Mouse (Mus musculus) limb, embryonic 12.5 days (tissue): ENCODE results near the gene Vmn1r44. TPM values are rescaled to one million over a fixed set of nuclear protein-coding genes. Genes with fewer than 3 reads are reported as not detected.
"Not testable (repeated sequence)": the region's sequence is repeated elsewhere in the genome, so short reads cannot be mapped to it uniquely, and the experiment has no call there.

Experiments
- ATAC-seq: fragments of 200-750 bp; cut with Nextera tagmentation; 2 replicates; pipeline ENCODE4 v1.8.0; 2017; ENCODE audit warnings: low read depth, moderate TSS enrichment; ENCODE audit not compliant: insufficient number of reproducible peaks, insufficient read depth, low FRiP score, low TSS enrichment
- H3K27ac ChIP-seq: fragments of 300-500 bp; sonication (generic); 2 replicates; pipeline ENCODE4 v1.5.1; 2016; ENCODE audit warnings: mild to moderate bottlenecking, moderate library complexity
- H3K27me3 ChIP-seq: fragments of 300-500 bp; sonication (generic); 2 replicates; pipeline ENCODE4 v1.6.1; 2016; ENCODE audit warnings: mild to moderate bottlenecking, moderate library complexity
- H3K36me3 ChIP-seq: fragments of 300-500 bp; sonication (generic); 2 replicates; pipeline ENCODE4 v1.6.1; 2016; ENCODE audit warnings: mild to moderate bottlenecking, moderate library complexity
- H3K4me1 ChIP-seq: fragments of 300-500 bp; sonication (generic); replicated peaks from 2 replicates; pipeline ENCODE4 v1.6.1; 2016
- H3K4me2 ChIP-seq: fragments of 300-500 bp; sonication (generic); 2 replicates; pipeline ENCODE4 v1.6.1; 2016; ENCODE audit warnings: mild to moderate bottlenecking, moderate library complexity
- H3K4me3 ChIP-seq: fragments of 300-500 bp; sonication (generic); replicated peaks from 2 replicates; pipeline ENCODE4 v1.5.1; 2016; ENCODE audit warnings: mild to moderate bottlenecking
- H3K9ac ChIP-seq: fragments of 300-500 bp; sonication (generic); replicated peaks from 2 replicates; pipeline ENCODE4 v1.6.1; 2016; ENCODE audit warnings: mild to moderate bottlenecking, moderate library complexity
- H3K9me3 ChIP-seq: fragments of 300-500 bp; sonication (generic); 2 replicates; pipeline ENCODE4 v1.6.1; 2016; ENCODE audit warnings: mild to moderate bottlenecking, moderate library complexity
- WGBS: fragments of 180-500 bp; shearing (Covaris S2); methylation state at CpG from one replicate; pipeline ENCODE4 v1.1.7; 2016; 5-methylcytosine and 5-hydroxymethylcytosine counted together
- polyA plus RNA-seq: library from polyadenylated mRNA; unstranded; fragments of >200 nt; fragmentation: Nextera tagmentation; extraction: Ambion mirVana; gene quantifications from 2 replicates; pipeline ENCODE4 v1.2.1, GENCODE M21; 2016

The Vmn1r44 gene
- polyA plus RNA-seq: not detected in 2 replicates

DNA sequence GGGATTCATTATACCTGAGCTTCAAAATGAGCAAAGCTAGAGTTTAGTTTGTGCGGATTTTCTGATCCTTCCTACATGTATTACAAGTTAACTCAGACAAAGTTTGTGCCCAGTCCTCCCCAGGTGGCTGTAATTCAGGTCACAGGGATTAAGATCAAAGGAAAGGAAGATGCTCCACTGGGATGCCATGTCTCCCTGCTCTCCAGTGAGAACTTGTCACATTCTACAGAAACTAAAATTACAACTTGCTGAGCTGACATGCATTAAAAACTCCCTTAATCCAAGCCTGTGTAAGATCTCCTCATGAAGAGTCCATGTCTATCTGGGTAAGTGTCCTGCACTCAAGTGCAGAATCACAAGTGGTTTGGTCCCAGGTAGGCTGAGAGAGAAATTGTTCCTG, at the start of gene Vmn1r44:
Gene Vmn1r44, plus strand, starts transcription at position 301 of the 400 bp plus-strand sequence.
- Histone ChIP-seq H3K4me1 (no peaks in the 10 kb centered on the region), H3K9ac (no peak within 1 kb of the TSS), H3K27ac (no peak within 1 kb of the TSS), H3K36me3 (no peaks in the 10 kb centered on the region), H3K9me3 (peaks cover 17% of the 10 kb centered on the region; the same call in 1 of the 2 replicates), H3K27me3 (no peaks in the 10 kb centered on the region), H3K4me2 (no peak within 1 kb of the TSS), H3K4me3 (no peak within 1 kb of the TSS)
- ATAC-seq: no peak
- 79% methylated on average over 1 of the region's 1 CpGs for WGBS

DNA sequence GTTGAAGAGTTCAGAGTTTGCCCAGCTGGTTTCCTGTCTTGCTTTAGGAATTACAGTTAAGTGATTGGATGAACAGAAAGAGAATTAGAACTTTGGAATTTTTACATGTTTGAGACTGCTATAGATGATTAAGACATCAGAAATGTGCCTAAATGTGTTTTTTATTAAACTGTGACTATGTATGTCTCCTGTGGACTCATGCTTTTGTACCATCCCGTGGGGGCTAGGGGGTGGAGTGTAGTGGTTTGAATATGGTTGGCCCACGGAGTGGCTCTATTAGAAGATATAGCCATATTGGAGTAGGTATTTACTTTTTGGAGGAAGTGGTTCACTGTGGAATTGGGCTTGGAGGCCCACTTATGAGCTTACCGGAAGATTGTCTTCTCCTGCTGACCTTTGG, 25.9 kb upstream of the Vmn1r44 start:
- no peaks in the 10 kb centered on the region for H3K4me1 ChIP-seq
- H3K9ac ChIP-seq: no peak overlapping the region
- H3K27me3 ChIP-seq: no peaks in the 10 kb centered on the region
- H3K27ac ChIP-seq: no peak overlapping the region
- peaks cover 24% of the 10 kb centered on the region for H3K9me3 ChIP-seq
- H3K36me3 ChIP-seq: no peaks in the 10 kb centered on the region
- H3K4me3 ChIP-seq: no peak overlapping the region
- WGBS: 77% methylated on average over 3 of the region's 3 CpGs
- no peak for ATAC-seq
- no peak overlapping the region for H3K4me2 ChIP-seq

DNA sequence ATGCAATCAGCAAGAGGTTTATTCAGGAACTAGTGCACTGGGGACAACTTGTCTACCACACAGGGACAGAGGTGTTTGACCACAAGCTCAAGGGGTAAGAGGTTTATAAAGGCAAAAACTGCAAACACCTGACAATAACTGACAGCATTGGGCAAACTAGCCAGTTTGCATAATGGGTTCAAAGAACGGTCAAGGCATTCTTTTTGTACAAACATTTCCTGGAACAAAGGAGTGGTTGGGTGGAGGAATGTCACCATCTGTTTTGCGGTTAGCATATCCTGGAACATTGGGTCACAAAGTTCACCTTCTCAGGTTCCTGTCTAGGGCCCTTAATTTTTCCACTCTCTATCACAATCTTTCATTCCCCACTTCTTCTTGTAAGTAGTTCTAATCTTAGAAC, 23.6 kb upstream of the Vmn1r44 start:
- H3K27ac ChIP-seq: no peak overlapping the region
- no peak overlapping the region for H3K9ac ChIP-seq
- no peak overlapping the region for H3K4me2 ChIP-seq
- 85% methylated on average over 2 of the region's 2 CpGs for WGBS
- H3K4me1 ChIP-seq: no peaks in the 10 kb centered on the region
- H3K36me3 ChIP-seq: no peaks in the 10 kb centered on the region
- H3K4me3 ChIP-seq: no peak overlapping the region
- H3K9me3 ChIP-seq: peaks cover 37% of the 10 kb centered on the region
- ATAC-seq: no peak
- no peaks in the 10 kb centered on the region for H3K27me3 ChIP-seq

DNA sequence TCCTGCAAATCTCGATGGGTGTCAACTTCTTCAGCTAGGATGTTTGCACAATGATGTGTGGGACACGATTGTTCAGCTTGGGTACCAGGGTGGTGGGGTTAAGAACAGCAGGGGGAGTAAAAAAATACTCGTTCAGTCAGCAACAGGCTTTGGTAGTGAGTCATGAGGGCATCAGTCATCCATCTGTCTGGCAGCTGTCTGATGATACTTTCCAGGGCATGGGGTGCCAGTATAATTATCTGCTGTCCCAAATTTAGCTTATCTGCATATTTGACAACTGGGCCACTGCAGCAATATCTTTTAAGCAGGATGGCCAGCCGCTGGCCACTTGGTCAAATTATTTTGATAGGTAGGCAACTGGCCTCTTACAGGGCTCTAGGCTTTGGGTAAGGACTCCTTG, 19.7 kb upstream of the Vmn1r44 start:
- Histone ChIP-seq H3K9ac (no peak overlapping the region), H3K4me1 (no peaks in the 10 kb centered on the region), H3K36me3 (no peaks in the 10 kb centered on the region), H3K27me3 (no peaks in the 10 kb centered on the region), H3K9me3 (peaks cover 47% of the 10 kb centered on the region), H3K4me3 (no peak overlapping the region), H3K4me2 (no peak overlapping the region), H3K27ac (no peak overlapping the region)
- WGBS: 77% methylated on average over 4 of the region's 4 CpGs
- no peak for ATAC-seq

DNA sequence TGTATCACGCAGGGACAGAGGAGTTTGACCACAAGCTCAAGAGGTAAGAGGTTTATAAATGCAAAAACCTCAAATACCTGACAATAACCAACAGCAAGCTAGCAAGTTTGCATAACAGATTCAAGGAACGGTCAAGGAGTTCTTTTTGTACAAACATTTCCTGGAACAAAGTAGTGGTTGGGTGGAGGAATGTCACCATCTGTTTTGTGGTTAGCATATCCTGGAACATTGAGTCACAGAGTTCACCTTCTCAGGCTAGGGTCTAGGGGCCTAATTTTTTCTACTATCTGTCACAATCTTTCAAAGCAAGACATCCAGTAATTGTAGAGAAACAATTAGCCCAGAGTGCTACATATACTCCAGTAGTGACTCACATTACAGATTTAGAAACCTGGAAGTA, 16.2 kb upstream of the Vmn1r44 start:
- Histone ChIP-seq H3K27ac (no peak overlapping the region), H3K4me2 (no peak overlapping the region), H3K36me3 (no peaks in the 10 kb centered on the region), H3K9ac (no peak overlapping the region), H3K27me3 (no peaks in the 10 kb centered on the region), H3K4me1 (no peaks in the 10 kb centered on the region), H3K4me3 (no peak overlapping the region), H3K9me3 (peaks cover 37% of the 10 kb centered on the region)
- no peak for ATAC-seq
- 94% methylated on average over 2 of the region's 2 CpGs for WGBS

DNA sequence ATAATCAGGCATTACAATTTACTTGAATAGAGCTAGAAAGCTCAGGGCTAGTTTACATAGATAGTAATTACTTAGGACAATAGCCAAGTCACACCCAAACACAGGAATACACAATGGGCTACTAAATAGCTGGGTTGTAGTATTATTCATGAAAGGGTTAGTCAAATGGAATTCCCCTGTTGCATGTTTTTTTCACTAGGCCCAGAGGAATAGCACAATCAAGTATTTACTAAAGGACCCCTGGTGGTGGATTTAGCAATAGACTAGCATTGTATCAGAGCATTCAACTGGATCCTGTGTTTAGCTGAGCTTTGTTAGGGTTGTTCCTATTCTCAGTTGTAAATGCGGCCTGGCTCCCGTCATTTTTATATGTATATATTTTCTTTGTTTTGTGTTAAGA, 15.5 kb upstream of the Vmn1r44 start:
- H3K27me3 ChIP-seq: no peaks in the 10 kb centered on the region
- H3K27ac ChIP-seq: no peak overlapping the region

DNA sequence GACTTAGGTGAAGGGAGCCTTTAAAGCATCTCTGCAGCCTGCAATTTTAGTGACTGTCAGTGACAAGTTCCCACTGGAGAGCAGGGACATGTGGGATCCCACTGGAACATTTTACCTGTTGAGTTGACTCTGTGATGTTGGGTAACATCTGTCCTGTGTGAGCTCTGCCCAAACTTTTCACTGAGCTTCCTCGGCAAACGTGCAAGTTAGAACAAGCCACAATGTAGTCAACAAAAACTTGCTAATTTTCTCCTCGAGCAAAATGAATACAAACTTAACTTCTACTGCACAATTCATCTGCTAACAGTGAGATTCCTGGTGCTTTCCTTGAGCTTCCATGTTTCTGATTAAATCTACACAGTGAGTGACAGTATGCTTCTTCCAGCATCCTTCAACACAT, 7.1 kb upstream of the Vmn1r44 start, which contains the start of the genes Vmn1r42 and Vmn1r43:
Gene Vmn1r42, minus strand, starts transcription at position 101 of the 400 bp plus-strand sequence.
Gene Vmn1r43, minus strand, starts transcription at position 101 of the 400 bp plus-strand sequence.
- not testable (repeated sequence) for H3K4me1 ChIP-seq, H3K36me3 ChIP-seq, H3K9ac ChIP-seq, ATAC-seq, H3K27me3 ChIP-seq, H3K27ac ChIP-seq, H3K4me3 ChIP-seq, H3K4me2 ChIP-seq
- 75% methylated on average over 3 of the region's 3 CpGs for WGBS
- peaks cover 13% of the 10 kb centered on the region; the same call in 1 of the 2 replicates for H3K9me3 ChIP-seq

More for the DNA sequence above, 15.5 kb upstream of the Vmn1r44 start:
- WGBS: 89% methylated on average over 2 of the region's 2 CpGs
- Histone ChIP-seq H3K9ac (no peak overlapping the region), H3K4me1 (no peaks in the 10 kb centered on the region), H3K4me3 (no peak overlapping the region), H3K9me3 (peaks cover 34% of the 10 kb centered on the region), H3K36me3 (no peaks in the 10 kb centered on the region), H3K4me2 (no peak overlapping the region)
- no peak for ATAC-seq

DNA sequence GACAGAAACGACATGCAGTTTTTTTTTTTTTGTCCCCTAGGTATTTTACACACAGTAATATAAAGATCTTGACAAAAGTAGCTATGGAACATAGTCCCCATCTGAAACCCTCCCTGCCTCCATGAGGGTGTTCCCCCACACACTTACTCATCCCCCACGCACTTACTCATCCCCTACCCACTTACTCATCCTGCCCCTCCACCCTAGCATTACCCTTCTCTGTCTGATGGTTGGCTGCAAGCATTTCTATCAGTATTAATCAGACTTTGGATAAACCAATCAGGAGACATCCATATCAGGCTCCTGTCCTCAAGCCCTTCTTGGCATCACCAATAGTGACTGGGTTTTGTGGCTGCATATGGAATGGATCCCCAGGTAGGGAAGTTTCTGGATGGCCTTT, 6.5 kb upstream of the Vmn1r44 start:
- Histone ChIP-seq H3K36me3 (no peaks in the 10 kb centered on the region), H3K9ac (no peak overlapping the region), H3K27me3 (no peaks in the 10 kb centered on the region), H3K4me3 (no peak overlapping the region), H3K4me1 (no peaks in the 10 kb centered on the region), H3K9me3 (peaks cover 13% of the 10 kb centered on the region; the same call in 1 of the 2 replicates), H3K27ac (no peak overlapping the region), H3K4me2 (no peak overlapping the region)
- 81% methylated on average over 2 of the region's 2 CpGs for WGBS
- no peak for ATAC-seq

DNA sequence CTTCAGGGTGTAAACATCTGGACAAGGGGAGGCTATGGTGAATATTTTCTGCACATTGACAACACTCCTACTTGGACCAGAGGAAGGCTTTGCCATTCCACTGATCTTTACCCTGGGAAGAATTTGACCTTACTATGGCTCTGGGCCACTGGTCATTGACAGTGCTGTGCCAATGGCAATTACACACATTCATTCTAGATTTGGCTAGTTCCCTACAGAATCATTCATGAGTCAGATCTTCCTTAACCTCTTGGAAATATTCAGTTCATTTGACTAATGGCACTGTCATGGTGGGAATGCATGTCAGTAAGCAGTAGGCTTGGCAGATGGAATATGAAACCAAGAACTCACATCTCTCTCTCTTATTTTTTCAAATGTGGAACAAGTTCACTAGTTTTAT, 2.6 kb upstream of the Vmn1r44 start:
- H3K27ac ChIP-seq: no peak overlapping the region
- peaks cover 16% of the 10 kb centered on the region; the same call in 1 of the 2 replicates for H3K9me3 ChIP-seq
- H3K9ac ChIP-seq: no peak overlapping the region
- no peak overlapping the region for H3K4me2 ChIP-seq
- no peaks in the 10 kb centered on the region for H3K4me1 ChIP-seq
- H3K4me3 ChIP-seq: no peak overlapping the region
- no peak for ATAC-seq
- H3K36me3 ChIP-seq: no peaks in the 10 kb centered on the region
- no peaks in the 10 kb centered on the region for H3K27me3 ChIP-seq

DNA sequence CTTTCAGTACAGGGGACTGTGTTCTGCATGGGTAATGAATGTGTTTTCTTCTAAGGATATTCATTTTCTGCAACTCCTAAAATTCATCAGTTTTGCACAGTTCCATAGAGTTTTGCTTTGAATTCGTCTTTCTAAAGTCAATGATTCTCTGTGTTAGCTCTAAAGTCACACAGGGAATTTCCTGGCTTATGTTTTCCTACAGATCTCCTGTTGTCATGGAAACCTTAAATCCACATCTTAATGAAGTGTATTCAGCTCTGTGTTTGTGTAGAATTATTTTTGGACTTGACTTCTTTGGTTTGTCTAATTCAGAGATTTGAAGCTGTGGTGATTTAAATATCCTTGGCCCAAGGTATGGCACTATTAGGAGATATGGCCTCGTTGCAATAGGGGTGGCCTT, 352 bp downstream of the Vmn1r44 start:
- Histone ChIP-seq H3K27ac (no peak overlapping the region), H3K4me2 (no peak overlapping the region), H3K9ac (no peak overlapping the region), H3K36me3 (no peaks in the 10 kb centered on the region), H3K27me3 (no peaks in the 10 kb centered on the region), H3K4me3 (no peak overlapping the region), H3K4me1 (no peaks in the 10 kb centered on the region), H3K9me3 (peaks cover 18% of the 10 kb centered on the region; the same call in 1 of the 2 replicates)
- ATAC-seq: no peak
- WGBS: 65% methylated on average over 2 of the region's 2 CpGs

DNA sequence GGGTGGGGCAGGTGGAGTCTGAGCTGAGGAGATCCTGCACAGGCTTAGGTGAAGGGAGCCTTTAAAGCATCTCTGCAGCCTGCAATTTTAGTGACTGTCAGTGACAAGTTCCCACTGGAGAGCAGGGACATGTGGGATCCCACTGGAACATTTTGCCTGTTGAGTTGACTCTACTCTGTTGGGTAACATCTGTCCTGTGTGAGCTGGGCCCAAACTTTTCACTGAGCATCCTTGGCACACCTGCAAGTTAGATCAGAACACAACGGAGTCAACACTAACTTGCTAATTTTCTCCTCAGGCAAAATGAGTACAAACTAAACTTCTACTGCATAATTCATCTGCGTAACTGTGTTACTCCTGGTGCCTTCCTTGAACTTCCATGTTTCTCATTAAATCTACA, 57.0 kb downstream of the Vmn1r44 start, which contains the start of gene Vmn1r45:
Gene Vmn1r45, minus strand, starts transcription at position 101 of the 400 bp plus-strand sequence.
- ATAC-seq, H3K4me1 ChIP-seq: not testable (repeated sequence)
- 85% methylated on average over 2 of the region's 2 CpGs for WGBS

DNA sequence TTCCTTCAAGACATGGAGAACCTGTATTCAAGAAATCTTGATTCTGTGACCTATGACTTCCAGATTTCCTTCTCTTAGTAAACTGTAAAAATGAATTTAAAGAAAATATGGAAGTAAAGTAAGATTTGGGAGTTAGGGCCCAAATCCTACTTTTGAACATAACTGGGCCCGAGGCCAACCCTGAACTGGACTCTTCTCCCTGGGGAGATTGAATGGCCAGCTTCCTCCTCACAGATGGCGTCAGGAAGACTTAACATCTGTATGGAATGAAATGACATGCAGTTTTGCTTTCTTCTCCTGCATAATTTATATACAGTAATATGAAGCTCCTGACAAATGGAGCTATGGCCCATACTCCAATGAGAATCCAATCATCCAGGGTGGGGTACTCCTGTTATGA, 57.5 kb downstream of the Vmn1r44 start:
- H3K9ac ChIP-seq: no peak overlapping the region
- H3K4me2 ChIP-seq: no peak overlapping the region
- no peaks in the 10 kb centered on the region for H3K27me3 ChIP-seq
- H3K4me3 ChIP-seq: no peak overlapping the region
- ATAC-seq: no peak
- H3K36me3 ChIP-seq: no peaks in the 10 kb centered on the region
- no peaks in the 10 kb centered on the region for H3K4me1 ChIP-seq
- 77% methylated on average over 2 of the region's 2 CpGs for WGBS
- H3K27ac ChIP-seq: no peak overlapping the region
- H3K9me3 ChIP-seq: peaks cover 12% of the 10 kb centered on the region

More for the DNA sequence above, 57.0 kb downstream of the Vmn1r44 start, which contains the start of gene Vmn1r45:
- H3K4me3 ChIP-seq, H3K4me2 ChIP-seq, H3K27me3 ChIP-seq, H3K27ac ChIP-seq, H3K36me3 ChIP-seq, H3K9ac ChIP-seq: not testable (repeated sequence)
- peaks cover 12% of the 10 kb centered on the region for H3K9me3 ChIP-seq
